8 mouse cellular contexts compared by ENCODE assay signal in genomic region chr19:47050271-47051032, GRCm38 (mm10). TPM values are rescaled to one million over a fixed set of nuclear protein-coding genes. Genes with fewer than 3 reads are reported as not detected.
DNase-seq lines count a peak whose midpoint lies in the region; ATAC-seq and TF ChIP-seq lines count a peak whose summit lies in the region.

Gene Pcgf6, minus strand, starts transcription at chr19:47050906.

- H3K4me1 ChIP-seq in cortical plate, adult 2 months (ENCODE audit: control insufficient read depth, insufficient read depth, low read length) = peaks cover 5% of the 10 kb centered on the region

- no peak for TF ChIP-seq CTCF in cortical plate, adult 2 months (IDR thresholded peaks at IDR 0.05; ENCODE audit: extremely low read depth, insufficient read depth, low read length)
- no peak; the same call in 1 of the 2 replicates for TF ChIP-seq CTCF in left cerebral cortex, adult 2 months (IDR thresholded peaks at IDR 0.05)

- intact Hi-C loops in left cerebral cortex, adult 2 months (cut with DNase I) = loop anchor here (1.0 kb wide), 1 partner anchor 17 kb away; the partner anchor contains the start of gene Taf5

- H3K4me3 ChIP-seq in cortical plate, adult 2 months (ENCODE audit: insufficient read depth, low read length) = peak within 1 kb of the TSS; percentile 79
- H3K4me3 ChIP-seq in left cerebral cortex, adult 2 months = peak within 1 kb of the TSS; percentile 73

- DNase-seq in adipocyte (ENCODE audit: low spot score) = peak; percentile 65
- DNase-seq in gastrocnemius, adult 8-10 months (ENCODE audit: low spot score in 2 of 2) = peak; percentile 44 to 53
- peak; percentile 49 for DNase-seq in hindlimb bud, embryonic 11.5 days (ENCODE audit: extremely low spot score, low read depth, low spot score)
- peak; percentile 84 to 87 for DNase-seq in left cerebral cortex, adult 2 months (ENCODE audit: extremely low spot score in 1 of 2, low spot score in 2 of 2)
- peak; percentile 84 for DNase-seq in right cerebral cortex, adult 2 months (ENCODE audit: low spot score in 2 of 2)
- peak; percentile 84 for DNase-seq in urinary bladder, postnatal 14 days (ENCODE audit: low spot score)

- peak; percentile 96 for ATAC-seq in megakaryocyte, adult 5-6 weeks (ENCODE audit: poor library complexity, severe bottlenecking)

- TF ChIP-seq POLR2A in cortical plate, adult 2 months (IDR thresholded peaks at IDR 0.05; ENCODE audit: extremely low read depth, insufficient read depth, low read length) = peak; percentile 58; the same call in 1 of the 2 replicates

- H3K27ac ChIP-seq in cortical plate, adult 2 months (ENCODE audit: insufficient read depth, low read length) = 0 out of 2 replicates have a peak within 1 kb of the TSS, but pooled peaks have one; percentile 4
- peak within 1 kb of the TSS; percentile 84 for H3K27ac ChIP-seq in left cerebral cortex, adult 2 months

RNA-seq across cellular contexts. Expression of gene Pcgf6, which starts in this region (rescaled TPM):
- 35.5 and 38.3 TPM in 2 replicates for polyA plus RNA-seq in cortical plate, adult 2 months (2012; rRNA removed)
- total RNA-seq in gastrocnemius, adult 8-10 months (2022) = 1 to 10 TPM; 3.6 to 6.3 (median 5.0) TPM
- 10 to 100 TPM; 20.0 to 20.1 TPM for total RNA-seq in left cerebral cortex, adult 2 months (2021)
- total RNA-seq in megakaryocyte, adult 5-6 weeks (2015) = 5.4 and 7.0 TPM in 2 replicates
- total RNA-seq in megakaryocyte, adult 5-6 weeks (2017) = 0.81 and 1.4 TPM in 2 replicates

Comparison
In these comparisons a context has a peak if more than half of its experiments do, and no peak if none do; other contexts are left out.
1. Peak in every context shown above with its lines: DNase-seq, ATAC-seq, H3K4me3 ChIP-seq and H3K27ac ChIP-seq.